Mouse (Mus musculus) gastrocnemius, postnatal 10 days (tissue): ENCODE data around the gene Gm11757. TPM values are rescaled to one million over a fixed set of nuclear protein-coding genes. Genes with fewer than 3 reads are reported as not detected.
"Not testable (repeated sequence)": the region's sequence is repeated elsewhere in the genome, so short reads cannot be mapped to it uniquely, and the experiment has no call there.

Experiments
- DNase-seq: peaks from one replicate; pipeline ENCODE4 v3.0.0; 2021; ENCODE audit warnings: mixed read lengths
- long read RNA-seq, 2 experiments: library from polyadenylated mRNA; stranded (forward); transcript quantifications; one replicate each; pipeline ENCODE4 v2.0.0; 2021
- total RNA-seq, 2 experiments: library from RNA; stranded (reverse); gene quantifications; 2 replicates each; pipeline ENCODE4 v1.2.3; 2021

Gene Gm11757
- total RNA-seq, result not detected
- long read RNA-seq, experiment 1, result 0 reads
- long read RNA-seq, experiment 2, result 0 reads

GRCm38 (mm10) chr4:73891012-73891411 lies at the start of gene Gm11757:
Gene Gm11757 (minus strand): TSS chr4:73891112.
- DNase-seq, result not testable (repeated sequence)

DNA sequence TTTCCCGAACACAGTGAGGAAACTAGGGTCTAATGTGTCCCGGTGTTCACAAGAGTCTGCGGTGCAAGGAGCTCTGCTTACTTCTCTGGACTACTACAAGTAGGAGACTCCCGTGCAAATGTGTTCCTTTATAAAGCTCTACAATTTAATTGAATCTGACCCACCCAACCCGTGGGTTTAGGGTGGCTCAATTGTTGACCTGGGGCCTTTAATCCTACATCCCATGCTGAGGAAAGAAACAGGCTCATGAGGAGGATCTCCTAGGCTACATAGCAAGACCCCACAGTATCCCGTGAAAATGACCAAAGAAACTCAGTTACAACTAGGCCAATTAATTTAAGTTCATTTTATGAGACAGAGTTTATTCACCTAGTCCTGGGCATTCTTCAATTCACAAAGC lies 29.7 kb upstream of the Gm11757 start, which contains the start of gene Gm11756:
Gm11756 (minus strand) TSS at position 101 of the 400 bp plus-strand sequence.
- not testable (repeated sequence) for DNase-seq

GRCm38 (mm10) chr4:73905853-73906252 lies 14.9 kb upstream of the Gm11757 start, which contains the start of gene Gm13871:
Gene Gm13871 (minus strand): TSS chr4:73905953.
- not testable (repeated sequence) for DNase-seq

GRCm38 (mm10) chr4:73876166-73876565 lies 14.7 kb downstream of the Gm11757 start, which contains the start of gene Gm11758:
Gene Gm11758 (minus strand): TSS chr4:73876266.
- not testable (repeated sequence) for DNase-seq

Other genes starting within 250 kb of the Gm11757 start
- not detected for gene Gm11239, start 222.8 kb downstream of the Gm11757 start, total RNA-seq
- gene Gm428, start 207.6 kb downstream of the Gm11757 start, total RNA-seq, result not detected
- under 1 TPM in 1 of 2 experiments, not detected in 1; 0.07 TPM for gene Rasef, start 100.1 kb downstream of the Gm11757 start, total RNA-seq
- not detected for gene Gm11758, start 14.8 kb downstream of the Gm11757 start, total RNA-seq
- gene Gm13871, start 14.8 kb upstream of the Gm11757 start, total RNA-seq, result not detected
- not detected for gene Gm11756, start 29.6 kb upstream of the Gm11757 start, total RNA-seq
- 10 to 100 TPM; 22.8 to 25.3 TPM for gene 2310002L09Rik, start 59.7 kb upstream of the Gm11757 start, total RNA-seq
- 1 to 10 TPM; 2.4 to 2.9 TPM for gene Frmd3, start 122.3 kb upstream of the Gm11757 start, total RNA-seq